Mouse (Mus musculus) urinary bladder, postnatal 36 days (tissue): ENCODE data around the gene Zfp148.

Source experiments
- DNase-seq, 2 experiments: peaks; one replicate each; pipeline ENCODE4 v3.0.0; 2022; ENCODE audit warnings: low spot score in 2 of 2, mixed read lengths in 1 of 2

Zfp148 gene

GRCm38 (mm10) chr16:33529502-33530454 lies 149.1 kb downstream of the Zfp148 start:
- DNase-seq = no peak

- DNase-seq = no peak
Measured at GRCm38 (mm10) chr16:33531184-33531583, 150.5 kb downstream of the Zfp148 start.

DNA sequence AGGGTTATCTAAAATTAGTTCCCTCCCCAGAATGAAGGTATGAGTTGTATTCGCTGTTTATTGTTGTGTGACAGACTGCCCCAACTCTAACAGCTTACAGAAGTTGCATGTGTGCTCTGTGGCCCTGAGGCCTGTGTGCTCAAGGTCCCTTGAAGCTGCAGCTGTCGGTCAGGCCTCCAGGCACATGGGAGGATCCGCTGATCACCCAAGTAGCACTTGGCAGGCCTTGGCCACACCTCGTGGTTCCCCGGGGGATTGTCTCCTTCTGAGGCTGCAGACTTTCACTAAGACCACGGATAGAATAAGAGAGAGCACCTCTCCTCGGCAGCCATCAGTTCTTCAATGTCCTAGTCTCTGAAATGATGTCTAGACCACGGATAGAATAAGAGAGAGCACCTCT lies 155.8 kb downstream of the Zfp148 start:
- no peak for DNase-seq

DNA sequence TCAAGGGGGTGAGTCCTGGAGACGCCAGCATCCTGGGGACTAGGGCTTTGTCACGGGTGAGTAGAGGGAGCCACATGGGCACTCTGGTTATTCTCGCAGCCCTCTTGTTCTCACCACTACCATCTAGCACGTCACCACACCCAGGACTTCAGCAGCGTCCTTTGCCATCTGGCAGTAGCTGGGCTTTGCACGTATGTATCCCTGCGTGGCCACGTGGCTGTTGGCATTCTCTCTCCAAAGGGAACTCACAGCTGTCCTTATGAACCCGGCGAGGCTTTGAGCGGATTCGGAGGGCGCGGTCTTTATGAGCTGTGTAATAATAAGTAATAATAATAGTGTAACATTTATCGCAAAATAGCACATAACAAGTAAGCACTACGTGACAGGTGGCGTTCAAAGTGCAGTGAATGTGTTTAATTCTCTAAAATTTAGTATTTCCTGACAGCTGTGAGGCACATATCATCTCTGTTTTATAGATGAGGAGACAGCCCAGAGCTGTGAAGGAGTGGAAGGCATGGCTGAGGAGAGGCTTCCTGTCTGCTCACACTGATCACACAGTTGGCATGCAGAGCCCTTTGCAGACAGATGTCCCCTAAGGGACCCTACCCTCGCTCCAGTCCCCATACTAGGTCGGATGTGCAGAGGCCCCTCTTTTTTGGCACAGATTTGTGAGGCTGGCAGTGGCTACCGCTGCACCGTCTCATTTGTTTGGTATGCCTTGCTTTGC lies 157.0 kb downstream of the Zfp148 start:
- no peak for DNase-seq

- DNase-seq = no peak
Measured at GRCm38 (mm10) chr16:33544346-33544745, 163.7 kb downstream of the Zfp148 start.

- no peak for DNase-seq
Measured at GRCm38 (mm10) chr16:33545530-33545929, 164.9 kb downstream of the Zfp148 start.

DNA sequence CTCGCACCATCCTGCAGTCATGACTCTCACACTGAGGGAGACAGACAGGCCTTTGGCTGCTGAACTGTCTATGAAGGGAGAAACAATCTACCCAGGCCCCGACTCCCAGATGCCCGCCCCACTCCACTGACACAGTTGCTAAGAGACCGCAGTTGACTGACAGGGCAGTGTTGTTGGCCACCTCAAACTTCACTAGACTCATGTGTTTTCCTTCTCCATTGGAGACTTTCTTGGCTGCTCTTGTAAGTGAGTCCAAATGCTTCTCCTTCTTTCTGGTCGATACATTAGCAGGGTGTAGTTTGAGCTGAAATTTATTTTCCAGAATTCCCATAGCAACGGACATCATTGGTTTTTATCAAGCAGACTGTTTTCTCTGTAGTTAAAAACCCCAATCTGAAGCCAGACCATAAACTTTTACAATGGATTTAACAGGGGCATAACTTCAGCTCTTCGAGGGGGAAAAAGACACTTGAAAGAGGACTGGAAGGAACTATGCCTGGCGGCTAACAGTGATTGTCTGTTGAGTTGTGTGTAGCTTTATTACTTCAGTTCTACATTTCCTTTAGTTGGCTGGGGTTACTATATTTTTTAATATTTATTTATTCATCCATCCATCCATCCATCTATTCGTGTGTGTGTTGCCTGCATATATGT lies 173.2 kb downstream of the Zfp148 start:
- DNase-seq = no peak
